Mouse (Mus musculus) urinary bladder, postnatal 4 days (tissue): Measurements from ENCODE around the gene Brd1.

ENCODE experiments used
- DNase-seq, 2 experiments: peaks; one replicate each; pipeline ENCODE4 v3.0.0; 2021 to 2022; ENCODE audit warnings: low spot score in 2 of 2

Brd1 gene

GRCm38 (mm10) chr15:88686725-88687124 lies 47.3 kb downstream of the Brd1 start:
- DNase-seq: no peak

GRCm38 (mm10) chr15:88684039-88684438 lies 50.0 kb downstream of the Brd1 start:
- DNase-seq: no peak

DNA sequence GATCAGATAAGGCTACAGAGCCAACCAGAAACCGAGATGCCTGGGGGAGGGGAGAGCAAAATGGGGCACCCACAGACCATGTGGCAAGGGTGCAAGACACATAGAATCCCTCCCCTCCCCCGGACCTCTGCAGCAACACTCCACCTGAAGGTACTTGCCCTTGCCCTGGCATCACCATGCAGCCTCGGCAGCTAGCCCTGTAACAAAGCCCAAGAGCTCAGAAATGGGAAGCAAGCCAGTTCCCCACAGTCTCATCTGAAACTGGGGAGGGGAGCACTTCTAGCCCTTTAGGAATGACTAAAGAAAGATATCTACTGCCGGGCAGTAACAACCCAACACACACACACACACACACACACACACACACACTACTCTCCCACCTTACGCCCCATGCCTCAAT lies 53.1 kb downstream of the Brd1 start:
- DNase-seq: no peak

DNA sequence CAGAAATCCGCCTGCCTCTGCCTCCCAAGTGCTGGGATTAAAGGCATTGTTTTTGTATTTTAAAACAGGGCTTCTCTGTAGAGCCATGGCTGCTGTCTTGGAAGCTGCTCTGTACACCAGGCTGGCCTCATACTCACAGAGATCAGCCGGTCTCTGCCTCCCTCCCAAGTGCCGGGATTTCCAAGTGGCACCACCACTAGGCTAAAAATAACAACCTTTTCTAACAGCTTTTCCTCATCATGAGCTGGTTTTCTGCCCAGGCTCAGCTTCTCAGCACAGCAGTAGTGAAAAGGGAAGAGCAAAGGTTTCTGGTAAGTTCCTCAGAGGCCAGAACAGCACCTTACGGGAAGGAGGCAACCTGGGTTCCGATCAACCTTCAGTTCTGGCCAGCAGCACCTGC lies 56.5 kb downstream of the Brd1 start:
- DNase-seq: no peak

DNA sequence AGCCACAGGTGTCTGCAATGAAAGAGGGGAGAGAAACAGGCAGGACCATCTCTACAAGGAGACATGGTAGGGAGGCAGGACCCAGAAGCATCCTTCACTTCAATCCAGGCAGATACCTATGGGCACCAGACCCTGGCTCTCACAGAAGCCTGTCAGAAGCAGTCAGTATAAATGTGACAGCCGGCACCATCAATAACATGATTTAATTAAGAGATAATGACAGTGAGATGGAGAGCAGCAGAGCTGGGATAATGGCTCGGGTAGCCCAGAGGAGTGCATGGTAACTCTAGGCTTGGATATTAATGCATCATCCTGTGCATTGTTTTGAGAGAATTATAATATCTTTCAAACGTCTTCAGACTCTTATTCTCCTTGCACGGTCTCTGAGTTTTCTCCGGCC lies 58.0 kb downstream of the Brd1 start:
- no peak for DNase-seq

DNA sequence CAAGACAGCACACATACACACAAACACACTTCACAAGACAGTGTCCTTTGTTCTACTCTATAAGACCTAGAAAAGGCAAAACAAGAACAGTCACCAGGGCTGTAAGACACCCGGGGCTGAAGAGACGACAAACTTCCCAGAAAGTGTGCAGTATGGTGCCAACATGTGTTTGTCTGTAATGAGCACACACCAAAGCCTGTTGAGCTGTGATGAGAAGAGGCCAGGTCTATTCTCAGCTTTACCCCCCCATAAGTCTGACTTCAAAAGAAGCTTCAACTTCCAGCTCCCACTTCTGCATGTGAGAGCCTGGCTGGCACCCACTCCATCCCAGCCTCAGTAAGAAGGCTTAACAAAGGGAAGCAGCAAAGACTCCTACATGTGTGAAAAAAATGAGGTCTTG lies 65.3 kb downstream of the Brd1 start:
- DNase-seq: no peak

DNA sequence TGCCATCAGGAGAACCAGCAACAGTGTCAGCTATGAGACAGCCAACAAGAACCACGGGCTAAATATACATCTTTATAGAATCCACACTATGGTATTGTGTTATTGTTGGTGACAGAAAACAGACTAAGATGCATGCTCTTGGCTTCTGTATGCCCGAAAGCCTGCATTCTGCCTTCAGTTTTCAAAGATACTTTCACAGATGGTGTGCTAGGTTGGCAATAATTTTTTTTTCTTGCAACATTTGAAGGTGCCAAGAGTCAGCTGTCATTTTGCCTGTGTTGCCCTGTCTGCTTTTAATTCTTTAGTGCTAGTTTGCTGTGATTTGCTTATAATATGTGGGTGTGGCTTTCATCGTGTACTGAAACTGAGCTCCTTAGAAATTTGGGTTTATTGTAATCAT lies 66.4 kb downstream of the Brd1 start:
- no peak for DNase-seq

DNA sequence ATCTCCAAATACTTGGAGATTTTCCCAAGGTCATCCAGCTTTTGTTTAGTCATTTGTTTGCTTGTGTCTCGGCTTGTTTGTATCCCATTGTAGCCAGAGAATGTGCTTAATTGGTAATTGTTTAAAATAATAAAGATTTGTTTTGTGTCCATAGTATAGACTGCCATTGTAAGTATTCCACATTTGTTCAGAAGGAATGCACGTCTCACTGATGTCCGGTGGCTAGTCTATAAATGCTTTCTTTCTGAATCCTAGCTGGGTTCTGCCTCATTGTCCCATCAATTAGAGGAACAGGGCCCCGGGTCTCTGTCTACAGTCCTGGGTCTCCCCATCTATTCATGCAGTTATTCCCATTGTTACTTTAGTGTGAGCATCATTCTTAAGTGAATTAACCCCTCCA lies 68.2 kb downstream of the Brd1 start:
- DNase-seq: no peak

DNA sequence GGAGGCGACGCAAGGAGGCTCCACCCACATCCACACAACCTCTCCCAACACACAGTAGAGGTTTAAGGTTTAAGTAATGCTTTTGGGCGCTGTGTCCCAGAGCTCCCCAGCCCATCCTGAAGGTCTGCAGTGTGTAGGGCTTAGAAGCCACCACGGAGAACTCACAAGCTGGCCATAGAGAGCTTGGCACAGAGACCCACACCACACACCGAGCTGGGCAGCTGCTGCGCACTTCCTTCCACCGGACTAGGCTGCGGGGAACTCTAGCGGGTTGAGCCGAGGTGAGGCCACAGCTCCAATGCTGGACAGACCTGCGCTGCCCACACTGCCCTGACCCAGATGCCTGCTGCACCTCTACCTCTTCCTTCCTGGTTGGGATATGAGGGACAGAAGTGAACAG lies 71.0 kb downstream of the Brd1 start:
- DNase-seq: no peak

GRCm38 (mm10) chr15:88662111-88662850 lies 71.8 kb downstream of the Brd1 start:
- DNase-seq: no peak

- DNase-seq: no peak
Measured at GRCm38 (mm10) chr15:88661654-88662053, 72.4 kb downstream of the Brd1 start.

- no peak for DNase-seq
Measured at GRCm38 (mm10) chr15:88652006-88652405, 82.0 kb downstream of the Brd1 start.

- DNase-seq: no peak
Measured at GRCm38 (mm10) chr15:88651019-88651418, 83.0 kb downstream of the Brd1 start.
